Mouse (Mus musculus): ENCODE results near the gene Fam69b. TPM values are rescaled to one million over a fixed set of nuclear protein-coding genes. Genes with fewer than 3 reads are reported as not detected.

Fam69b gene
- total RNA-seq (2014; rRNA removed) (237 and 261 TPM in 2 replicates), polyA plus RNA-seq (2015; fragmentation: Nextera tagmentation; extraction: Ambion mirVana) (155 and 162 TPM in 2 replicates)

DNA sequence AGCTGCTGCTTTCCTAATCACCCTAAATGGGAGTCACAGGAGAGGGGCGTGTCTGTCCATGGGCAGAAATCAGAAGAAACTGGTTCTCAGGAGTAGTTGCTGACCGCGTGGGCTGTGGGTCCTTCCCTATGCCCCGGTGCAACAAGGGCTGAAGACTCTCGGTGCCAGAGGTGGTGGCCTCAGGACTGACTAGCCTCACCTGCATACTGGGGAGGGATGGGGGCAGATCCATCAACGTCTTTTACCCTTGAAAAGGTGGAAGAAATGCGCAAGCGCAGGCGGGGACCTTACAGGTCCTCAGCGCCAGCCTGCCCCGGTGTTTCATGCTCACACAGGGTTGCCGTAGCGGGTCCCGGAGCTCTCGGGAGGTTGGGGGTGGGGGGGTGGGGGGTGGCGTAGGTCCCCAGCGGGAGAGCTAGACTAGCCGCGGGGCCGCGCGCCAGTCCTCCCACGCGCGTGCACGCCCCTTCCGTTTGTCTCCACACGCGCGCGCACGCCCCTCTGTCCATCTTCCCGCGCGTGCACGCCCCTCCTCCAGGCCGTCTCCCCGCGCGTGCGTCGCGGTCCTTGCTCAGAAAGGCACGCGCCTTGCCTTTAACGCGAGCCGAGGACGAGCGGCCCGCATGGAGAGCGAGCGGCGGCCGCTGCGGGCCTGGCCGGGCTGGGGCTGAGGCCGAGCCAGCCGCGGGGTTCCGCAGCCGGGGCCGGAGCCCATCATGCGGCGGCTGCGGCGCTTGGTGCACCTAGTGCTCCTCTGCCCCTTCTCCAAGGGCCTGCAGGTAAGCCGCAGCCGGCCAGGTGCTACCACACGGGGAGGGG, at the start of gene Fam69b:
Gene Fam69b (plus strand): TSS at position 537 of the 819 bp plus-strand sequence.
- Histone ChIP-seq H3K4me1 (ENCODE audit: insufficient read depth, low read length) (peaks cover 21% of the 10 kb centered on the region), H3K9me3 (ENCODE audit: low read length) (no peaks in the 10 kb centered on the region), H3K27me3 (ENCODE audit: insufficient read depth, low read length) (no peaks in the 10 kb centered on the region), H3K36me3 (ENCODE audit: insufficient read depth, low read length) (peaks cover 5% of the 10 kb centered on the region), H3K4me3 (ENCODE audit: low read depth, low read length) (peak within 1 kb of the TSS; percentile 59), H3K4me2 (ENCODE audit: low read depth, low read length, poor library complexity, severe bottlenecking) (peak within 1 kb of the TSS; percentile 89), H3K9ac (replicated peaks; ENCODE audit: low read length, poor library complexity, severe bottlenecking) (peak within 1 kb of the TSS; percentile 79), H3K27ac (ENCODE audit: low read depth, low read length) (peak within 1 kb of the TSS; percentile 80)
- peak; percentile 96 for DNase-seq (ENCODE audit: low spot score)
- 1% methylated on average over 56 of the region's 70 CpGs for WGBS
- TF ChIP-seq CTCF (IDR thresholded peaks at IDR 0.05), result no peak
- peak; percentile 67 for ATAC-seq (ENCODE audit: low FRiP score)

- H3K9me3 ChIP-seq (ENCODE audit: low read length), result no peaks in the 10 kb centered on the region
- no peak within 1 kb of the TSS for H3K9ac ChIP-seq (replicated peaks; ENCODE audit: low read length, poor library complexity, severe bottlenecking)
- WGBS, result 90% methylated on average over 1 of the region's 1 CpGs
- no peaks in the 10 kb centered on the region for H3K4me1 ChIP-seq (ENCODE audit: insufficient read depth, low read length)
- no peak within 1 kb of the TSS for H3K4me2 ChIP-seq (ENCODE audit: low read depth, low read length, poor library complexity, severe bottlenecking)
- no peak for TF ChIP-seq CTCF (IDR thresholded peaks at IDR 0.05)
- peak within 1 kb of the TSS; percentile 27; the same call in 1 of the 2 replicates for H3K27ac ChIP-seq (ENCODE audit: low read depth, low read length)
- ATAC-seq (ENCODE audit: low FRiP score) (no peak), DNase-seq (ENCODE audit: low spot score) (no peak)
- no peaks in the 10 kb centered on the region for H3K36me3 ChIP-seq (ENCODE audit: insufficient read depth, low read length)
- H3K27me3 ChIP-seq (ENCODE audit: insufficient read depth, low read length), result no peaks in the 10 kb centered on the region
- no peak within 1 kb of the TSS for H3K4me3 ChIP-seq (ENCODE audit: low read depth, low read length)
These were observed 48.5 kb upstream of the Fam69b start, which contains the start of gene Egfl7 for GRCm38 (mm10) chr2:26579714-26580113. Gene Egfl7, plus strand, starts transcription at chr2:26580014.

DNA sequence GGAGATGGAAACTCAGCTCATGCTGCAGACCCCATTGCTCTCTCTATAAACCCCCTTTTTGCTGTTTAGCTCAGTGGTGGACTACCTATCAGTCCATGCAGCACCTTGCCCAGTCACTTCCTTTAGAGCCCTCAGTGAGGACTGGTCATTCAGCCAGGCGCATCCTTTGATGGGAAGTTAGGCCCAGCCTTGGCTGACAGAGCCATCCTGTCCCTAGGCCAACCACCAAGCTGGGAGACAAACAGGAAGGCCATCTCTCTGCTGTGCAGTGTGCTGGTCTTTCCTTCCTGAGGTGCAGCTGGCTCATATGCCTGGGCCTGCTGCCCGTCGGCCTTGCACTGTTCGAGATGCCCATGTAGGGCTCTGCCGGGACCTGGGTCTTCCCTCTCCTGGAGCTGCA, 47.5 kb upstream of the Fam69b start:
- H3K4me3 ChIP-seq (ENCODE audit: low read depth, low read length), result no peak overlapping the region
- H3K9me3 ChIP-seq (ENCODE audit: low read length), result no peaks in the 10 kb centered on the region
- no peaks in the 10 kb centered on the region for H3K36me3 ChIP-seq (ENCODE audit: insufficient read depth, low read length)
- H3K27ac ChIP-seq (ENCODE audit: low read depth, low read length), result no peak overlapping the region
- no peaks in the 10 kb centered on the region for H3K27me3 ChIP-seq (ENCODE audit: insufficient read depth, low read length)
- no peak overlapping the region for H3K4me2 ChIP-seq (ENCODE audit: low read depth, low read length, poor library complexity, severe bottlenecking)
- 81% methylated on average over 5 of the region's 5 CpGs for WGBS
- no peaks in the 10 kb centered on the region for H3K4me1 ChIP-seq (ENCODE audit: insufficient read depth, low read length)
- H3K9ac ChIP-seq (replicated peaks; ENCODE audit: low read length, poor library complexity, severe bottlenecking), result no peak overlapping the region
- no peak for TF ChIP-seq CTCF (IDR thresholded peaks at IDR 0.05)
- ATAC-seq (ENCODE audit: low FRiP score) (no peak), DNase-seq (ENCODE audit: low spot score) (no peak)

GRCm38 (mm10) chr2:26582203-26582602, 46.1 kb upstream of the Fam69b start:
- DNase-seq (ENCODE audit: low spot score) (no peak), ATAC-seq (ENCODE audit: low FRiP score) (no peak)
- no peak overlapping the region for H3K9ac ChIP-seq (replicated peaks; ENCODE audit: low read length, poor library complexity, severe bottlenecking)
- H3K4me1 ChIP-seq (ENCODE audit: insufficient read depth, low read length), result no peaks in the 10 kb centered on the region
- TF ChIP-seq CTCF (IDR thresholded peaks at IDR 0.05), result no peak
- H3K27me3 ChIP-seq (ENCODE audit: insufficient read depth, low read length), result no peaks in the 10 kb centered on the region
- H3K27ac ChIP-seq (ENCODE audit: low read depth, low read length), result no peak overlapping the region
- H3K4me3 ChIP-seq (ENCODE audit: low read depth, low read length), result no peak overlapping the region
- no peaks in the 10 kb centered on the region for H3K36me3 ChIP-seq (ENCODE audit: insufficient read depth, low read length)
- 69% methylated on average over 2 of the region's 2 CpGs for WGBS
- no peak overlapping the region for H3K4me2 ChIP-seq (ENCODE audit: low read depth, low read length, poor library complexity, severe bottlenecking)
- H3K9me3 ChIP-seq (ENCODE audit: low read length), result no peaks in the 10 kb centered on the region

- ATAC-seq (ENCODE audit: low FRiP score), result no peak
- no peak overlapping the region for H3K4me2 ChIP-seq (ENCODE audit: low read depth, low read length, poor library complexity, severe bottlenecking)
- no peaks in the 10 kb centered on the region for H3K36me3 ChIP-seq (ENCODE audit: insufficient read depth, low read length)
- no peak overlapping the region for H3K4me3 ChIP-seq (ENCODE audit: low read depth, low read length)
- DNase-seq (ENCODE audit: low spot score), result no peak
- H3K4me1 ChIP-seq (ENCODE audit: insufficient read depth, low read length), result no peaks in the 10 kb centered on the region
- TF ChIP-seq CTCF (IDR thresholded peaks at IDR 0.05), result no peak
- H3K27ac ChIP-seq (ENCODE audit: low read depth, low read length), result no peak overlapping the region
- no peak overlapping the region for H3K9ac ChIP-seq (replicated peaks; ENCODE audit: low read length, poor library complexity, severe bottlenecking)
- 69% methylated on average over 7 of the region's 7 CpGs for WGBS
- H3K9me3 ChIP-seq (ENCODE audit: low read length), result no peaks in the 10 kb centered on the region
- H3K27me3 ChIP-seq (ENCODE audit: insufficient read depth, low read length), result no peaks in the 10 kb centered on the region
These were observed 45.5 kb upstream of the Fam69b start for GRCm38 (mm10) chr2:26582741-26583140.

GRCm38 (mm10) chr2:26583640-26584039, 44.6 kb upstream of the Fam69b start:
- no peak for ATAC-seq (ENCODE audit: low FRiP score)
- no peak for DNase-seq (ENCODE audit: low spot score)
- Histone ChIP-seq H3K36me3 (ENCODE audit: insufficient read depth, low read length) (no peaks in the 10 kb centered on the region), H3K4me2 (ENCODE audit: low read depth, low read length, poor library complexity, severe bottlenecking) (no peak overlapping the region), H3K9ac (replicated peaks; ENCODE audit: low read length, poor library complexity, severe bottlenecking) (no peak overlapping the region), H3K9me3 (ENCODE audit: low read length) (no peaks in the 10 kb centered on the region), H3K27ac (ENCODE audit: low read depth, low read length) (no peak overlapping the region), H3K4me1 (ENCODE audit: insufficient read depth, low read length) (no peaks in the 10 kb centered on the region), H3K4me3 (ENCODE audit: low read depth, low read length) (peak overlapping the region; percentile 14; the same call in 1 of the 2 replicates), H3K27me3 (ENCODE audit: insufficient read depth, low read length) (no peaks in the 10 kb centered on the region)
- 79% methylated on average over 11 of the region's 11 CpGs for WGBS
- no peak for TF ChIP-seq CTCF (IDR thresholded peaks at IDR 0.05)

All from midbrain, postnatal 0 days (tissue).